Mouse (Mus musculus) heart, embryonic 15.5 days (tissue): ENCODE data around the gene Fgr. TPM values are rescaled to one million over a fixed set of nuclear protein-coding genes. Genes with fewer than 3 reads are reported as not detected.

Experiments used
- ATAC-seq: fragments of 200-750 bp; cut with Nextera tagmentation; replicated peaks from 2 replicates; pipeline ENCODE4 v1.8.0; 2017; ENCODE audit warnings: low read depth, moderate TSS enrichment; ENCODE audit not compliant: insufficient number of reproducible peaks, insufficient read depth, low FRiP score
- H3K27ac ChIP-seq: fragments of 300-500 bp; sonication (generic); 2 replicates; pipeline ENCODE4 v1.5.1; 2015; ENCODE audit warnings: mild to moderate bottlenecking, inconsistent platforms
- H3K27me3 ChIP-seq: fragments of 300-500 bp; sonication (generic); 2 replicates; pipeline ENCODE4 v1.6.1; 2015; ENCODE audit warnings: inconsistent platforms
- H3K36me3 ChIP-seq: fragments of 300-500 bp; sonication (generic); 2 replicates; pipeline ENCODE4 v1.6.1; 2015; ENCODE audit warnings: mild to moderate bottlenecking, inconsistent platforms
- H3K4me1 ChIP-seq: fragments of 300-500 bp; sonication (generic); replicated peaks from 2 replicates; pipeline ENCODE4 v1.6.1; 2015; ENCODE audit warnings: inconsistent platforms
- H3K4me2 ChIP-seq: fragments of 300-500 bp; sonication (generic); 2 replicates; pipeline ENCODE4 v1.6.1; 2015; ENCODE audit warnings: inconsistent platforms, mild to moderate bottlenecking, moderate library complexity
- H3K4me3 ChIP-seq: fragments of 300-500 bp; sonication (generic); 2 replicates; pipeline ENCODE4 v1.5.1; 2015; ENCODE audit warnings: mild to moderate bottlenecking, inconsistent platforms
- H3K9ac ChIP-seq: fragments of 300-500 bp; sonication (generic); 2 replicates; pipeline ENCODE4 v1.6.1; 2015; ENCODE audit warnings: mild to moderate bottlenecking, inconsistent platforms
- H3K9me3 ChIP-seq: fragments of 300-500 bp; sonication (generic); replicated peaks from 2 replicates; pipeline ENCODE4 v1.6.1; 2016; ENCODE audit warnings: inconsistent platforms
- WGBS: fragments of 180-500 bp; shearing (Covaris S2); methylation state at CpG from one replicate; pipeline ENCODE4 v1.1.7; 2015; ENCODE audit warnings: mixed read lengths; 5-methylcytosine and 5-hydroxymethylcytosine counted together
- polyA plus RNA-seq: library from polyadenylated mRNA; unstranded; fragments of >200 nt; fragmentation: Nextera tagmentation; extraction: Ambion mirVana; gene quantifications from 2 replicates; pipeline ENCODE4 v1.2.1, GENCODE M21; 2015

The Fgr gene
- polyA plus RNA-seq, 1 experiment from 2014 or later = 0.42 TPM

DNA sequence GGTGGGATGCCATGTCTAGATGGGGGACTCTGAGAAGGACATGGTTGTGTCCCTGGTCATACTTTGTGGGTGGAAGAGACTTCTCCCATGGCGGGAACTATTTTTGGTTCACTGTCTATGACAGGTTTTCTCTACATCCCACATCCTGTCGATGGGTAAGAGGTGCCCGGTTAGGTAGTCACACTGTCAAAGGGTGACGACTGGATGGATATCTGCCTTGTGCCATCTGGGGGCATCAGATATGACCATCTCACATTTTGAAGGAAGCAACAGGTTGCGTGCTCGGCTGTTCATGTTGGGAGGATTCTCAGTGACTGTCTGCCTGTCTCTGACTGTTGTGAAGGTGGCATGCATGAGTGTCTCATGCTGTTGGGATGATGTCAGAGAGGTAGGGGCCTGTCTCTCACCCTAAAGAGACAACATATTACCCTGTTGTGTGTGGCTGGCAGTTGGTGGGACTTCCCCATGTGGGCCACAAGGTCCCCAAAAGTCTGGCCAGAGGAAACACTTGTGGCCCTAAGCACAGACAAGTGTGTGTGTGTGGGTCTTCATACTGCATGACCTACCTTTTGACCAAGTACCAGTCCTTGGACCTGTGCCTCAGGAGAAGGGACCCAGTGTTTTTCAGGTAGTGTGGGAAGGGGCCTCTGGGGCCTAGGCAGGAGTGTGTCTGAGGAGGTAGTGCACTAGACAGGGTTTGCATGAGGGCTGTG is 77.1 kb downstream of the Fgr start:
- ATAC-seq = no peak
- Histone ChIP-seq H3K9ac (peak overlapping the region; percentile 32; the same call in 1 of the 2 replicates), H3K36me3 (peaks cover 3% of the 10 kb centered on the region; the same call in 1 of the 2 replicates), H3K4me1 (peaks cover 97% of the 10 kb centered on the region), H3K27ac (peak overlapping the region; percentile 98), H3K4me3 (no peak overlapping the region), H3K9me3 (no peaks in the 10 kb centered on the region), H3K27me3 (no peaks in the 10 kb centered on the region), H3K4me2 (0 out of 2 replicates have a peak overlapping the region, but pooled peaks have one; percentile 9)
- 60% methylated on average over 6 of the region's 6 CpGs for WGBS

DNA sequence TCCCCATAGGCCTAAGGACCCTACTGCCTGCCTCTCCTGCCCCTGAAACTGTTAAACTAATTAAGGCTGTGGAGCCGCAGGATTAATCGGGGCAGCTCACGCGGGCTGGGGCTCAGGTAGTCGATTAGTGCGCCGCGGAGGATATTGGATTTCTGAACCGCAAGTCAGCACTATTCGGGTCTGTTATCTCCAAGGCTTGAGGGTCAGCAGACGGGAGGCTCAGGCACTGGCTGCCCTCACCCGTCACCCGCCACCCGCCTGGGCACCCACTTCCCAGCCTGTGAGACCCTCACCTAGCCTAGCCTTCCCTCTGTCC is 77.6 kb downstream of the Fgr start:
- no peak for ATAC-seq
- Histone ChIP-seq H3K4me3 (no peak overlapping the region), H3K4me1 (peaks cover 97% of the 10 kb centered on the region), H3K36me3 (peaks cover 3% of the 10 kb centered on the region; the same call in 1 of the 2 replicates), H3K9me3 (no peaks in the 10 kb centered on the region), H3K27ac (peak overlapping the region; percentile 98), H3K27me3 (no peaks in the 10 kb centered on the region), H3K4me2 (0 out of 2 replicates have a peak overlapping the region, but pooled peaks have one; percentile 9), H3K9ac (peak overlapping the region; percentile 32; the same call in 1 of the 2 replicates)
- 32% methylated on average over 14 of the region's 14 CpGs for WGBS

Other genes with a start within 250 kb of the Fgr start
- 2.1 and 4.8 TPM in 2 replicates for gene Xkr8, start 241.5 kb upstream of the Fgr start, polyA plus RNA-seq
- gene Smpdl3b, start 216.8 kb upstream of the Fgr start, polyA plus RNA-seq = 3.5 and 4.4 TPM in 2 replicates
- gene Rpa2, start 205.8 kb upstream of the Fgr start, polyA plus RNA-seq = 60.8 and 71.2 TPM in 2 replicates
- 0.94 and 1.9 TPM in 2 replicates for gene Themis2, start 177.7 kb upstream of the Fgr start, polyA plus RNA-seq
- 25.7 and 30.4 TPM in 2 replicates for gene Ppp1r8, start 130.9 kb upstream of the Fgr start, polyA plus RNA-seq
- gene Stx12, start 89.6 kb upstream of the Fgr start, polyA plus RNA-seq = 51.9 and 52.0 TPM in 2 replicates
- 37.0 and 40.0 TPM in 2 replicates for gene Fam76a, start 51.5 kb upstream of the Fgr start, polyA plus RNA-seq
- 6.3 and 8.5 TPM in 2 replicates for gene Ahdc1, start 37.2 kb downstream of the Fgr start, polyA plus RNA-seq
- 67.3 and 72.8 TPM in 2 replicates for gene Wasf2, start 156.4 kb downstream of the Fgr start, polyA plus RNA-seq
- 0.28 and 1.7 TPM in 2 replicates for gene Cd164l2, start 238.0 kb downstream of the Fgr start, polyA plus RNA-seq
- gene Gpr3, start 238.4 kb downstream of the Fgr start, polyA plus RNA-seq = 0.05 and 0.34 TPM in 2 replicates